Mouse (Mus musculus): ENCODE results near the gene Bcor. TPM values are rescaled to one million over a fixed set of nuclear protein-coding genes. Genes with fewer than 3 reads are reported as not detected.

Bcor gene
- polyA plus RNA-seq, 1 experiment from 2014 or later: 14.7 TPM

- no peak overlapping the region for H3K9ac ChIP-seq (ENCODE audit: low read depth, low read length)
- no peaks in the 10 kb centered on the region for H3K4me1 ChIP-seq (ENCODE audit: control insufficient read depth, insufficient read depth, low read length)
- no peaks in the 10 kb centered on the region for H3K27me3 ChIP-seq (ENCODE audit: control insufficient read depth, insufficient read depth, low read depth, low read length)
- ATAC-seq: no peak
- H3K27ac ChIP-seq (ENCODE audit: low read length): no peak overlapping the region
- no peak overlapping the region for H3K4me2 ChIP-seq (ENCODE audit: low read length)
- no peaks in the 10 kb centered on the region for H3K36me3 ChIP-seq (ENCODE audit: control insufficient read depth, insufficient read depth, low read length)
- H3K9me3 ChIP-seq (replicated peaks; ENCODE audit: control insufficient read depth, low read length, poor library complexity, severe bottlenecking): no peaks in the 10 kb centered on the region
- no peak overlapping the region for H3K4me3 ChIP-seq (ENCODE audit: low read depth, low read length)
- WGBS: 42% methylated on average over 15 of the region's 15 CpGs
These were observed 145.3 kb downstream of the Bcor start for GRCm38 (mm10) chrX:12014726-12015464.

GRCm38 (mm10) chrX:12010660-12011059, 149.5 kb downstream of the Bcor start:
- peaks cover 6% of the 10 kb centered on the region; the same call in 1 of the 2 replicates for H3K4me1 ChIP-seq (ENCODE audit: control insufficient read depth, insufficient read depth, low read length)
- no peak overlapping the region for H3K27ac ChIP-seq (ENCODE audit: low read length)
- no peak overlapping the region for H3K9ac ChIP-seq (ENCODE audit: low read depth, low read length)
- no peak overlapping the region for H3K4me2 ChIP-seq (ENCODE audit: low read length)
- no peaks in the 10 kb centered on the region for H3K36me3 ChIP-seq (ENCODE audit: control insufficient read depth, insufficient read depth, low read length)
- ATAC-seq: no peak
- WGBS: 86% methylated on average over 1 of the region's 1 CpGs
- H3K4me3 ChIP-seq (ENCODE audit: low read depth, low read length): no peak overlapping the region
- H3K27me3 ChIP-seq (ENCODE audit: control insufficient read depth, insufficient read depth, low read depth, low read length): peaks cover 6% of the 10 kb centered on the region; the same call in 1 of the 2 replicates
- no peaks in the 10 kb centered on the region for H3K9me3 ChIP-seq (replicated peaks; ENCODE audit: control insufficient read depth, low read length, poor library complexity, severe bottlenecking)

DNA sequence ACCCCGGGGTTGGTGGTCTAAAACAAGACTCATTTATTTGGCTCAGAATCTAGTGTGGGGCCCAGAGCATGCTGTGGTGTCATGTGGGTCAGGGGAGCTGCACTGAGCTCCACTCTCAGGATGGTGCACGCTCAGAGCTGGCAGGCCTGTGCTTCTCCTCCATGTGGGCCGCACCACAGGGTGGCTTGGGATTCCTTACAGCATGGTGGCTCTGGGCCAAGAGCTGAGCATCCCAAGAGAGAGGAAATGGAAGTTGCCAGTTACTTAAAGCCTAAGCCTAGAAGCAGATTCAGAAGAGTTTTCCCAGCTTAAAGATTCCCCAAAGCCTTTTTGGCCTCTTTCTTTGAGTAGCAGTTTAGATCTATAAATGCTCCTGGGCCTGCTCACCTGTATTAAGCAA, 151.1 kb downstream of the Bcor start:
- Histone ChIP-seq H3K27ac (ENCODE audit: low read length) (no peak overlapping the region), H3K4me3 (ENCODE audit: low read depth, low read length) (no peak overlapping the region), H3K27me3 (ENCODE audit: control insufficient read depth, insufficient read depth, low read depth, low read length) (peaks cover 13% of the 10 kb centered on the region), H3K4me1 (ENCODE audit: control insufficient read depth, insufficient read depth, low read length) (peaks cover 10% of the 10 kb centered on the region; the same call in 1 of the 2 replicates), H3K36me3 (ENCODE audit: control insufficient read depth, insufficient read depth, low read length) (no peaks in the 10 kb centered on the region), H3K9me3 (replicated peaks; ENCODE audit: control insufficient read depth, low read length, poor library complexity, severe bottlenecking) (no peaks in the 10 kb centered on the region), H3K9ac (ENCODE audit: low read depth, low read length) (no peak overlapping the region), H3K4me2 (ENCODE audit: low read length) (no peak overlapping the region)
- ATAC-seq: no peak
- WGBS: 30% methylated on average over 3 of the region's 3 CpGs

DNA sequence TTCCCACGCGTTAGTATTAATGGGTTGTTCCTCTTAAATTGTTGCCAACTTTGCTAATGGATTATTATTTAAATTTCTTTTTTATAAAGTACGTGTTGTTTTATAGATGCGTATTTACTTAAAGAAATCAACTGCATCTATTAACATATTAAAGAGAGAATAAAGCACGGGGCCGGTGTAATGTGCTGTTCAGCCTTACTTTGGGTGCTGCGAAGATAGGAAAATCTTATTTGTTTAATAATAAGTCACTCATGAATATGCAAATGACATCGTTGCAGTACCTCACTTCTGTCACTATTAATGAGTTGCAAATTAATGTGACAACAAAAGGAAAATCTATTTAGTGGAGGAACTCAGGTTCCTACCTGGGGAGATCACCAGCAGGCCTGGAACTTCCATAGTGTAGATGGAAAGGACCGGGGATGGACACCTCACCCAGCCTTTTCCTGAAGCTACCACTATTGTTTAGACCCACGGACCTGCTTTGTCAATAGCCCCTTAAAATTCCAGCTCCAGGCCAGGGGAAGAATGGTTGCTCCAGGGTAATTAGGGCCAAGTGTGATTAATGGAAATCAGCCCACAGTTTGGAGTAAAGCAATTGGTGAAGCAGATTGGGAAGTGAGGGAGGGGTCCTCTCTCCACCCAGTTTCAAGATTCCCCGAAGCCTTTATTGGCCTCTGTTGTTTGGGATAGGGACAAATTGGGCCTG, 152.2 kb downstream of the Bcor start:
- H3K4me3 ChIP-seq (ENCODE audit: low read depth, low read length): no peak overlapping the region
- peaks cover 14% of the 10 kb centered on the region for H3K27me3 ChIP-seq (ENCODE audit: control insufficient read depth, insufficient read depth, low read depth, low read length)
- no peaks in the 10 kb centered on the region for H3K9me3 ChIP-seq (replicated peaks; ENCODE audit: control insufficient read depth, low read length, poor library complexity, severe bottlenecking)
- peak overlapping the region; percentile 63 for H3K4me2 ChIP-seq (ENCODE audit: low read length)
- H3K9ac ChIP-seq (ENCODE audit: low read depth, low read length): no peak overlapping the region
- H3K36me3 ChIP-seq (ENCODE audit: control insufficient read depth, insufficient read depth, low read length): no peaks in the 10 kb centered on the region
- H3K27ac ChIP-seq (ENCODE audit: low read length): no peak overlapping the region
- no peak for ATAC-seq
- WGBS: 6% methylated on average over 11 of the region's 11 CpGs
- H3K4me1 ChIP-seq (ENCODE audit: control insufficient read depth, insufficient read depth, low read length): peaks cover 10% of the 10 kb centered on the region; the same call in 1 of the 2 replicates

DNA sequence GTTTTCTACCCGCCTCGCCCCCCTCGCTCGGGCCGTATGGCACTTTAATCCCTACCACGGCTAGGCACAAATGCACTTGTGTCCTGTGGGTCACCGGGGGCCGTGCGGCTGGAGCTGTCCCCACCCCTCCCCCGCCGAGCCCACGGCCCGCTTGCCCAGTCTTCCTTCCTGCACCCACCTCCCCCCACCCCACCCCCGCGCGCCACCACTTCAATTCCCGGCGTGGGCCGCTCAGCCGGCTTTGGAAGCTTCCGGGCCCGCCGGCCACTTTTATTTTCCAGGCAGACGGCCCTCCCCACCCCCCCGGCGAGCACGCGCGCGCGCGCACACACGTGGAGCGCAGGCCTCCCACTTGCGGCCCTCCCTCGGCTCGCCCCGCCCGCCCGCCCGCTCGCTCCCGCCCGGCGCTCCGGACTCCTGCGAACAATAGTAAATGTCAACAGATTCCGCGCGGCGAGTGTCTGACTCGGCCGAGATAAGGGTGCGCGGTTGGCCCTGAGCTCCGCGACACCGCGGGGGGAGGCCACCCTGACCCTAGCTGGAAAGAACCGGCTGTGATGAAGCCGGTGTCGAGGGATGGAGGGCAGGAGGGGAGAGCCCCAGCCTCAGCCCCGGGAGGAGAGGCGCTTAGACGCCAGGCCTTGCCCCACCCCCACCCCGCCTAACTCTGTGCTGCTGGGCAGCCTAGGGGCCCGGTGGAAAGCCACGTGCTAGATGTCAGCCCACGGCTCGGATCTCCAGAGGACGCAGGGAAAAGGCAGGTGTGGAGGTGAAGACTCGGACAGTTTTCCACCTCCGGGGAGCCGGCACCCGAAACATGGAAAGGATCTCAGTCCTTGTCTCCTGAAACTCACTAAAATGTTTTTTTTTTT, 153.0 kb downstream of the Bcor start:
- Histone ChIP-seq H3K4me3 (ENCODE audit: low read depth, low read length) (peak overlapping the region; percentile 43), H3K9ac (ENCODE audit: low read depth, low read length) (peak overlapping the region; percentile 68), H3K27ac (ENCODE audit: low read length) (peak overlapping the region; percentile 88), H3K4me2 (ENCODE audit: low read length) (peak overlapping the region; percentile 63), H3K27me3 (ENCODE audit: control insufficient read depth, insufficient read depth, low read depth, low read length) (peaks cover 14% of the 10 kb centered on the region), H3K4me1 (ENCODE audit: control insufficient read depth, insufficient read depth, low read length) (peaks cover 10% of the 10 kb centered on the region; the same call in 1 of the 2 replicates), H3K36me3 (ENCODE audit: control insufficient read depth, insufficient read depth, low read length) (no peaks in the 10 kb centered on the region), H3K9me3 (replicated peaks; ENCODE audit: control insufficient read depth, low read length, poor library complexity, severe bottlenecking) (no peaks in the 10 kb centered on the region)
- 3% methylated on average over 43 of the region's 75 CpGs for WGBS
- ATAC-seq: peak; percentile 77

DNA sequence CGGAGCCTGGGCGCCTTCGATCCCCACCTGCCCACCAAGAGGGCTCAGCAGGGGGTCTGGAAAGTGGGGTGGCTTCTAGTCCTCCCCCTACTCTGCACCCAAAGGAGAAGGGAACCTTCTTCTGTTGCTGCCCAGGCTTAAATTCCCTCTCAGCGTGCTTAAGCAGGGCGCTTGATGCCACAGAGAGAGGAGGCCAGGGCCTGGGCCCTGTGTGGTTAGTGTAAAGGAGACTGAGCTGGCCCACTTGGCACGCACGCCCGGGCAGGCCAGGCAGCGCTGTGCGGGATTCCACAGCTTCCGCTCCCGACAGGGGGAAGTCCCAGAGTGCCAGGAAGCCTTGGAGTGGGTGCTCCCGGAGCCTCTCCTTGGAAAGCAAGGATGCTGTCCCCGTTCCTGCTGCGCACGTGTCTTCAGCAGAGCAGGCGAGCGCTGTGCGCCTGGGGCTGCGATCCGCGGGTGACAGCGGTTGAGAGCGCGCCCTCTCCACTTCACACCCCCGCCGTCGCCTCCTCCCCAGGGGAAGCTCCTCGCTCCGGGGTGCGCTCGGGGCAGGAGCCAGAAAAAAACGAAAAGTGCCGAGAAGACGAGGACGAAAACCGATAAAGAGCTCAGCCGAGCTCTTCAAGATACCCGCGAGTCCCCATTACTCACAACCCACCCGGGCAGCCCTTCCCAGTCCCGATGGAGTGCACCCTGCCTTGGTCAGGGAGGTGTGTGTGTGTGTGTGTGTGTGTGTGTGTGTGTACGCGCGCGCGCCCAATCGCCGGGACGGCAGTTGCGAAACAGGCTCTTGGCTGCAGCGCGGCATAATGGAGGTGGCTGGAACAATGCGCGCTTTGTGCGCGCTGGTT, 153.9 kb downstream of the Bcor start:
- peaks cover 15% of the 10 kb centered on the region; the same call in 1 of the 2 replicates for H3K4me1 ChIP-seq (ENCODE audit: control insufficient read depth, insufficient read depth, low read length)
- H3K4me2 ChIP-seq (ENCODE audit: low read length): peak overlapping the region; percentile 63
- 5% methylated on average over 33 of the region's 57 CpGs for WGBS
- peak; percentile 74 for ATAC-seq
- H3K27me3 ChIP-seq (ENCODE audit: control insufficient read depth, insufficient read depth, low read depth, low read length): peaks cover 16% of the 10 kb centered on the region
- peak overlapping the region; percentile 43 for H3K4me3 ChIP-seq (ENCODE audit: low read depth, low read length)
- H3K9me3 ChIP-seq (replicated peaks; ENCODE audit: control insufficient read depth, low read length, poor library complexity, severe bottlenecking): no peaks in the 10 kb centered on the region
- peak overlapping the region; percentile 88 for H3K27ac ChIP-seq (ENCODE audit: low read length)
- no peaks in the 10 kb centered on the region for H3K36me3 ChIP-seq (ENCODE audit: control insufficient read depth, insufficient read depth, low read length)
- H3K9ac ChIP-seq (ENCODE audit: low read depth, low read length): peak overlapping the region; percentile 68

DNA sequence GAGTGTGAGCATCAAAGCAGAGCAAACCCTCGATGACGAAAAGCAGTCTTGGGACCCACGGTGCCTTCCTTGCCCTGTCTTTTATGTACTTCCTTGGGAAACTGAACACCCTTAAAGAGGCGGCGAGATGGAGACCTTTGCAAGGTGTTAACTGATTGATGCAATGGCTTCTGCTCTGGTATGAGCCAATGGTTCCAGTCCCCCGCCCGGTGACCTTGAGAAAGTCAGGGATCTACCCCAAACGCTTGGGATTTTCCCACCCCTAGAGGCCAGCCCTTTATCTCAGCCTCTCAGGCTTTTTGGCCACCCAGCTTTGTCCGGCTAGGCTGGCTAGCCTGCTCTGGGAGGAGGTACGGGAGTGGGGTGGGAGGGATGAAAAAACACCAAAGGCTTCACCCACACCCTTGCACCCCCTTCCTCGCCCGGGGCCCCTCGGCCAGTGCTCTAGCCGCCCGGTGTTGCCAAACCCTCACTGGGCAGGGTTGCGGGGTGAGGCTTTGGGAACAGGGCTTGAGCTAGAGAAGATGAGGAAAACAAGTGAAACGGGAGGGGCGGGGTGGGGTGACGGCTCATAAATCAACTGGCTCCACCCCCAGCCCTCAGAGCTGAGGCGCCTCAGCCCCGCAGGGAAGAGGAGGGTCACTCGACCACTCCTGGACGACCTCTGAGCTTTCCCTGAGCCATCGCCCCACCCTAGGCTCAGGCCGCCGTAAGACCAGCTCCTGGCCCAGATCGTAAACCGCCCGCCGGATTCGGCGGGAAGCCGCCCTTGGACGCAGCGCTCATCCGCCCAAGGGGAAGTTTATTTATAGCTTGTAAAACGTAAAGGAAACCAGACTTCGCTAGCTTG, 154.7 kb downstream of the Bcor start:
- WGBS: 11% methylated on average over 33 of the region's 38 CpGs
- Histone ChIP-seq H3K4me2 (ENCODE audit: low read length) (peak overlapping the region; percentile 63), H3K4me3 (ENCODE audit: low read depth, low read length) (peak overlapping the region; percentile 9; the same call in 1 of the 2 replicates), H3K27me3 (ENCODE audit: control insufficient read depth, insufficient read depth, low read depth, low read length) (peaks cover 17% of the 10 kb centered on the region), H3K9me3 (replicated peaks; ENCODE audit: control insufficient read depth, low read length, poor library complexity, severe bottlenecking) (no peaks in the 10 kb centered on the region), H3K36me3 (ENCODE audit: control insufficient read depth, insufficient read depth, low read length) (no peaks in the 10 kb centered on the region), H3K9ac (ENCODE audit: low read depth, low read length) (peak overlapping the region; percentile 68), H3K4me1 (ENCODE audit: control insufficient read depth, insufficient read depth, low read length) (peaks cover 19% of the 10 kb centered on the region; the same call in 1 of the 2 replicates), H3K27ac (ENCODE audit: low read length) (peak overlapping the region; percentile 88)
- no peak for ATAC-seq
